Mouse (Mus musculus): ENCODE measurements around the gene Tnfaip2. TPM values are rescaled to one million over a fixed set of nuclear protein-coding genes. Genes with fewer than 3 reads are reported as not detected.

Tnfaip2 gene
- 36.6 and 38.5 TPM in 2 replicates for polyA plus RNA-seq (2012; rRNA removed)

DNA sequence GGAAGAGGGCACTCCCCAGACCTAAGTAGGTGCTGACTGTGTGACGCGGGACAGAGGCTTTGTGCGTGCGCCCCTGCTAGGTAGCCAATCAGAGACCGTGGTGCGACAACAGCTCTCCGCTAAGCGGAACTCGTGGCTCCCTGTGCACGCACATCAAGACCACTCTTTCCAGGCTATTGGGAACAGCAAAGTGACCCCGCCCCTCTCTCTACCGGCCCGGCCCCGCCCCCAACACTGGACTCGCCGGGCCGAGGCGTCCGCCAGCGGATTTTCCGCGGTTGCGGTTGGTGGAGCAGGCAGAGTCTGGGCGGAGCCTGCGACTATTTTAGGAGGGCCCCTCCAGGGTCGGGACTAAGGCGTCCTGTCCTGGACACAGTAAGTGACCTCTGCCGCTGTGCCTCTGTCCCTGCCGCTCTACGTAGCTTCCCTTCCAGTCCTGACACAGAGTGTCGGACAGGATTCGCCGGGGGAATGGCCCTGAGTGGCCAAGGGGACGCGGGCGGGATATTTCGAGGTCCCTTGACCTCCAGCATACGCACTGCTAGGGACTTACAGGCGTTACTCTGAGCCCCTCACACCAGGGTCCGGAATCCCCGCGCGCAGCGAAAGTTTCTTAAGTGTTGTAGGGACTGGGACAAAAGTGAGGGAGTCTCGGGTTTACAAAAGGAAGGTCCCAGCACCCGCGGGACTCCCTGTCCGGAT, at the start of gene Tnfaip2:
TSS of gene Tnfaip2 (plus strand) at position 161 of the 702 bp plus-strand sequence.

DNA sequence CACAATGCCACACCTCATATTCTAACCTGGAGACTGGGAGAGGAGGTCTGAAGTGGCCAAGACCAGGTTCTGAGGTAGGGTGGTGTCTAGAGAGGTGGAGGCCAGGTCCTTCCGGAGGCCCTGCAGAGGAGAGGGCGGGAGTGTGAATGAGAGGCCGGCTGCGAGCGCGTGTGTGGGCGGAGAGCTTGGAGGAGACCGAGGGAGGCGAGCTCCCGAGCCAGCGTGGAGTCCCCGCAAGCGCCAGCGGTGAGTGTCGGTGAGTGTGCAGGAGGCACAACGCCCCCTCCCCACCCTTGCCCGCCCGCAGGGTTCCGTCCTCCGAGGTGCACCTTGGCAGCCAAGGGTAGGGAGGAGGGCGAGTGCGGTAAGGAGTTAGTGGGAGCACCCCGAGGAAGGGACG, 35.6 kb upstream of the Tnfaip2 start, which contains the start of gene Lbhd2:
TSS of gene Lbhd2 (plus strand) at position 188 of the 400 bp plus-strand sequence.

DNA sequence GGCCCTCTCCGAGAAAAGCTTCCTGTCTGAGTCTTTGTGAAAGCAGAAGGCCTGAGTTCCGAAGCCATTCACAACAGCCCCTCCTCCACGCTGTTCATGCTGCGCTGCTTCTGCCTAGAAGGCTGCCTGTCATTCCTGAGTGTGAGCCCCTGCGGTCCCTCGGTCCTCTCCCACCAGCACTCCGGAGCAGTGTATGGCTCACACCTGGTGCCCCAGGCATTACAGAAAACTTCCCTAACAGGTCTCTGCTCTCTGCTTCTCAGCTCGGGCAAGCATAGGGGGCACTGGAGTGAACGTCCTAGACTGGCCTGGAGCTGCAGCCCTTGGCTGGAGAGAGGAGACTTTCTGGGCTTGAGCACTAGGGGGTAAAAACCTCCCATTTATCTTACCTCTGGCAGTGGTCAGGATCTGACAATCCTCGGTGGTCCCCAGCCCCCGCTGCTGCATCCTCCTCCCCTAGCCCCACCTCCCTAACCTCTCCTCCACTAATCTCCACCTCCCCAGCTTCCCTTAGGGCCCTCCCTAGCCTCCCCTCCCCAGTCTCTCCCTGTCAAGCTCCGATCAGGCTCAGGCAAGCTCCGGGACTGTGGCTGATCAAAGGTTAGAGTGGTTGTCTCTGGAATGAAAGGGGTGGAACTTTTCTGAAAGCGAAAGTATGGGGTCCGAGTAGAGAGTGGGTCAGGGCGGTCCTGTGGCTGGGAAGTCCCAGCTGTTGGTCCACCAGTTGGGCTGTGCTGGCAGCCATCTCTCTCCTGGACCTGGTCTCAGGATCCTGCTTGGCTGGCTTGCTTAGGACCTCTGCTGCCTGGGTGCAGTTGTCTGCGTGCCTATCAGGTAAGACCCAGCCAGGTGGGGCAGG, 25.1 kb upstream of the Tnfaip2 start, which contains the start of gene Exoc3l4:
TSS of gene Exoc3l4 (plus strand) at position 97 of the 859 bp plus-strand sequence.

GRCm38 (mm10) chr12:111485652-111486306, 43.5 kb downstream of the Tnfaip2 start, which contains the start of gene Gm266:
TSS of gene Gm266 (minus strand) at chr12:111485823.

Other genes with a start within 250 kb of the Tnfaip2 start
- 0.49 and 0.81 TPM in 2 replicates for gene Amn, start 171.4 kb upstream of the Tnfaip2 start, polyA plus RNA-seq (2012; rRNA removed)
- 33.6 and 44.0 TPM in 2 replicates for gene Cdc42bpb, start 64.8 kb upstream of the Tnfaip2 start, polyA plus RNA-seq (2012; rRNA removed)
- gene Lbhd2, start 35.7 kb upstream of the Tnfaip2 start, polyA plus RNA-seq (2012; rRNA removed) = 0.10 TPM in 1 of 2 replicates, not detected in the other
- gene Exoc3l4, start 25.5 kb upstream of the Tnfaip2 start, polyA plus RNA-seq (2012; rRNA removed) = 25.7 and 28.1 TPM in 2 replicates
- gene Gm266, start 43.4 kb downstream of the Tnfaip2 start, polyA plus RNA-seq (2012; rRNA removed) = 0.58 and 0.59 TPM in 2 replicates
- 86.5 and 86.8 TPM in 2 replicates for gene Eif5, start 95.5 kb downstream of the Tnfaip2 start, polyA plus RNA-seq (2012; rRNA removed)
- 18.8 and 21.0 TPM in 2 replicates for gene Mark3, start 132.1 kb downstream of the Tnfaip2 start, polyA plus RNA-seq (2012; rRNA removed)
- gene Ckb, start 229.9 kb downstream of the Tnfaip2 start, polyA plus RNA-seq (2012; rRNA removed) = 24.9 and 32.5 TPM in 2 replicates
- 11.3 and 12.2 TPM in 2 replicates for gene Trmt61a, start 235.6 kb downstream of the Tnfaip2 start, polyA plus RNA-seq (2012; rRNA removed)

All from liver, embryonic 18 days (tissue).